Mouse (Mus musculus) layer of hippocampus, adult 2 months (tissue): Measurements from ENCODE around the gene Ift27. TPM values are rescaled to one million over a fixed set of nuclear protein-coding genes. Genes with fewer than 3 reads are reported as not detected.

Experiments
- DNase-seq, 2 experiments: peaks; one replicate each; pipeline ENCODE4 v3.0.0; 2022; ENCODE audit warnings: low spot score in 2 of 2
- H3K27ac ChIP-seq: fragments of 200-600 bp; 2 replicates; pipeline ENCODE4 v1.8.1; 2022
- H3K4me3 ChIP-seq: fragments of 200-600 bp; 2 replicates; pipeline ENCODE4 v1.8.1; 2022; ENCODE audit warnings: mild to moderate bottlenecking
- CTCF ChIP-seq: fragments of 200-600 bp; conservative IDR thresholded peaks from 2 replicates; pipeline ENCODE4 v1.8.1; 2022; ENCODE audit warnings: antibody characterized with exemption, mild to moderate bottlenecking, moderate library complexity
- total RNA-seq, 2 experiments: library from RNA; stranded (reverse); gene quantifications; 2 replicates each; pipeline ENCODE4 v1.2.3; 2021

Ift27 gene
- total RNA-seq, 2 experiments from 2014 or later, result 22.7 to 23.3 TPM

DNA sequence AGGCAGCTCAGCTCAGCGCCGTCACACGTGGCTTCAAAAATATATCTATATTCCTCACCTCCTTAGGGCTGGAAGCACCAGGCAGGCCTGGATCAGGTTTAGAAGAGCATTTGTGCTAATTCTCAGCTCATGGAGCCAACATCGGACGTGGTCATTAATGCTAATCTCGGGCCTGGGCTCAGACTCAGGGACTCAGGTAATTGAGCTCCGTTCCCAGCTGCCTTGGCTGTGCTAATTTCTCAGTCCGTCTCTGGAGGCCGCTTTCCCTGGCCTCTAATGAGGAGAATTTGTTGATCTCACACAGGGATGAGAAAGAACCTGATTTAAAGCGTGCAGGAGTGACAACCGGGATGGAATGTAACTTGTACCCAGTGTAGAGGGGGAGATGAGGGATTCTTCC, 9.4 kb downstream of the Ift27 start:
- TF ChIP-seq CTCF, result no peak
- DNase-seq, result no peak
- no peak overlapping the region for H3K4me3 ChIP-seq
- peak overlapping the region; percentile 20; the same call in 1 of the 2 replicates for H3K27ac ChIP-seq

GRCm38 (mm10) chr15:78161946-78162345, 12.0 kb downstream of the Ift27 start:
- Histone ChIP-seq H3K27ac (no peak overlapping the region), H3K4me3 (no peak overlapping the region)
- DNase-seq, result no peak
- TF ChIP-seq CTCF, result no peak

- no peak for DNase-seq
- TF ChIP-seq CTCF, result no peak
- Histone ChIP-seq H3K4me3 (no peak overlapping the region), H3K27ac (no peak overlapping the region)
These were observed 15.6 kb downstream of the Ift27 start for GRCm38 (mm10) chr15:78158335-78158734.

DNA sequence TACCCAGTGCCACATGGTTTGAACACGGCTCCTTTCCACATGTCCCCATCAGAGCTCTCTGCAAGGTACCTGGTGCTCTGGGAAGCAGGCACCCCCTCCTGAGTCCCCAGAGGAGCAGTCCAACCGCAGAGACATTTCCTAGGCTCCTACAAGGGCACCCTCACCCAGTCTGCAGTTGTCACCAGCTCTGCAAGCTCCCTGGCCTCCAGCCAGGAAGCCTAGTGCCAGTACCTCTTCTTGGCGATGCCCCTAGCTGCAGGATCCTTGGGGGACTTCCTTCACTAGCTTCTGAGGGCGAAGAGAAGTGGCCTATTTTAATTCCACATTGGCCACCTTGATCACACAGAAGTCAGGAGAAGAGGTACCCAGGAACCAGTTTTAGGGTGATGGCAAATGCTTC, 16.1 kb downstream of the Ift27 start:
- H3K27ac ChIP-seq, result no peak overlapping the region
- DNase-seq, result no peak
- no peak overlapping the region for H3K4me3 ChIP-seq
- no peak for TF ChIP-seq CTCF

- no peak for DNase-seq
- TF ChIP-seq CTCF, result no peak
- H3K27ac ChIP-seq, result no peak overlapping the region
- H3K4me3 ChIP-seq, result no peak overlapping the region
These were observed 16.6 kb downstream of the Ift27 start for GRCm38 (mm10) chr15:78157330-78157729.

- TF ChIP-seq CTCF, result no peak
- Histone ChIP-seq H3K4me3 (no peak overlapping the region), H3K27ac (no peak overlapping the region)
- DNase-seq, result no peak
These were observed 18.5 kb downstream of the Ift27 start for GRCm38 (mm10) chr15:78155421-78155820.

DNA sequence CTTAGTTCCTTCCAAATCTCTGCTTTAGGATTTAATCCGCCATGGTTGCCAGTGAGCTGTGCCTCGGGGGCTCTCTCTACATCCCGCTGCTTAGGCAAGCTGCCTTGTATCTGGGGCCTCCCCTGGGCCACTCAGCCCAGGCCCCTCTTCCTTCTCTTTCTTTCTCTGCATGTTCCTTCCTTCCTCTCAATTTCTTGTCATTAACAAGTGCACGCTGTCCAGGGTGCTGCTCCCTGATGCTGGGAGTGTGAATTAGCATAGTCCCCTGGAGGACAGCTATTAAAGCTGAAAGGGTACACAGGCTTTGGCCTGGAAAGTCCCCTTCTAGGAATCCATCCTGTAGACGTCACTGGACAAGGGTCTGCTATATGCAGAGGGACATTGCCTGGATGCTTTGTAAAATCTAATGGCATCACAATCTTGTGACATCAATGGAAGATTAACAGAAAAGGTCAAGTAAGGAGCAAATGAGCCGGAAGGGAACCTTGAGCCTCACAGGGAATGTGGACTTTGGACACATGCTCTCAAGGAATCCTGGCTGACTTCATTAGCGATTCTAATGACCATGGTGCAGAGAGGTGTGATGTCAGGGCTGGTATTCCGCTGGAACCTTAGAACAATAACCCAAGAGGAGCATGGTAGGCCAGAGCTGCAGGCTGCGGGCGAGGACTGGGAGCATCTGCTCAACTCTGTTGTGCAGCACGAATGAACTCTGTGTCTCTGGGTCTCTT, 20.7 kb downstream of the Ift27 start:
- no peak for TF ChIP-seq CTCF
- no peak overlapping the region for H3K4me3 ChIP-seq
- H3K27ac ChIP-seq, result no peak overlapping the region
- DNase-seq, result no peak

GRCm38 (mm10) chr15:78148565-78148964, 25.3 kb downstream of the Ift27 start:
- Histone ChIP-seq H3K4me3 (no peak overlapping the region), H3K27ac (no peak overlapping the region)
- DNase-seq, result no peak
- TF ChIP-seq CTCF, result no peak

DNA sequence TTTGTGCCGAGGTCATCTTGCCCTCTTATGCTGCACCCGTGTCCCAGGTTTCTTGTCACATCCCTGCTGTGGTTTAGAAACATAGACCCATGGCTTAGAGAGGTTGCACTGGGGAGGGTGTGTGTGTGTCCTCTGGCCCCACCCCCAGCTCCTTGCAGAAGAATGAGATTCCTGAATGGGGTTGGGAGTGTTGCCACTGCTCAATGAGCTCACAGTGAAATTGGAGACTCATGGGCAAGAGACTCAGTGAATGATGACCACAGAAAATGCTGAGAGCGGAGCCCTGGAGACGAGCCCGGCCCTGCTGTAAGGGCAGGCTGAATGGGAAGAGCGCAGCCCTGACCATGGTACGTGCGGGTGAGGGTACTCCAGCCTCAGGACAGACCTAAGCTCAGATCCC, 33.7 kb downstream of the Ift27 start:
- no peak for TF ChIP-seq CTCF
- Histone ChIP-seq H3K27ac (no peak overlapping the region), H3K4me3 (no peak overlapping the region)
- DNase-seq, result no peak

DNA sequence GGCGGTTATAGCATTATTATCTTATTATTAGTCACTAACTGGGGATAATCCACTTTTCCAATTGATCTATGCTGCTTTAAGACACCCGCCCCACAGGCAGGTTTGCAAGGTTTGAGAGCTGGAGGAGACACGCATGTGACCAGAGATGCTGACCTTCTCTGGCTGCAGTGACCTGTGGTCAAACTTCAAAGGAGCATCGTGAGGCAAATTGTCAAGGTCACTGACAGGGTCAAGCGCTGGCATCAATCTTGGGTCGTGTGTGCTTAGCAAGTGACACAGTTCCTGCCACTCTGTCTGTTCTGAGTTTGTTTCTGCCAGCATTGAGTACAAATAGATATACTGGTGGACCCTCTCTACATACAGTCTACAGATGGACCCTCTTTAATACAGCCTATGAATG, 39.3 kb downstream of the Ift27 start:
- no peak for TF ChIP-seq CTCF
- DNase-seq, result no peak
- Histone ChIP-seq H3K4me3 (no peak overlapping the region), H3K27ac (no peak overlapping the region)

GRCm38 (mm10) chr15:78133389-78133788, 40.5 kb downstream of the Ift27 start:
- no peak for TF ChIP-seq CTCF
- H3K27ac ChIP-seq, result no peak overlapping the region
- no peak for DNase-seq
- H3K4me3 ChIP-seq, result no peak overlapping the region

DNA sequence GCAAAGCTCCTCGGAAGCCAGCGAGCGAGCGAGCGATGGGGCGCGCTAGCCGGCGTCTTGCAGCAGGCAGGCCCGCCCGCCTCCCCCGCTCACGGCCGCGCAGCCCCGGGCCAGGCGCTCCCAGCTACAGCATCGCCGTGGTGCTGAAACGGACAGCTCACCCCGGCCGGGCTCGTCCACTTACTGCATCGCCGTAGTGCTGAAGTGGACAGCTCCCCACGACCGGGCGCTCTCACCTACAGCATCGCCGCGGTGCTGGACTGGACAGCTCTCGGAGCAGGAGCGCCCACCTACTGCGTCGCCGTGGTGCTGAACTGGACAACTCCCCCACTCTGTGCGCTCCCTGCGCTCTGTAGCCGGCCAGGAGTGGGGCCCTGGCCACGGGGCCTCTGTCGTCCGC, 54.2 kb downstream of the Ift27 start, which contains the start of gene Cacng2:
Gene Cacng2, minus strand, starts transcription at position 325 of the 400 bp plus-strand sequence.
- TF ChIP-seq CTCF, result no peak
- peak within 1 kb of the TSS; percentile 70 for H3K4me3 ChIP-seq
- DNase-seq, result peak; percentile 80 to 83
- H3K27ac ChIP-seq, result peak within 1 kb of the TSS; percentile 88

- no peak for DNase-seq
- TF ChIP-seq CTCF, result no peak
- Histone ChIP-seq H3K4me3 (peak overlapping the region; percentile 70), H3K27ac (peak overlapping the region; percentile 88)
These were observed 54.7 kb downstream of the Ift27 start for GRCm38 (mm10) chr15:78119248-78119647.

DNA sequence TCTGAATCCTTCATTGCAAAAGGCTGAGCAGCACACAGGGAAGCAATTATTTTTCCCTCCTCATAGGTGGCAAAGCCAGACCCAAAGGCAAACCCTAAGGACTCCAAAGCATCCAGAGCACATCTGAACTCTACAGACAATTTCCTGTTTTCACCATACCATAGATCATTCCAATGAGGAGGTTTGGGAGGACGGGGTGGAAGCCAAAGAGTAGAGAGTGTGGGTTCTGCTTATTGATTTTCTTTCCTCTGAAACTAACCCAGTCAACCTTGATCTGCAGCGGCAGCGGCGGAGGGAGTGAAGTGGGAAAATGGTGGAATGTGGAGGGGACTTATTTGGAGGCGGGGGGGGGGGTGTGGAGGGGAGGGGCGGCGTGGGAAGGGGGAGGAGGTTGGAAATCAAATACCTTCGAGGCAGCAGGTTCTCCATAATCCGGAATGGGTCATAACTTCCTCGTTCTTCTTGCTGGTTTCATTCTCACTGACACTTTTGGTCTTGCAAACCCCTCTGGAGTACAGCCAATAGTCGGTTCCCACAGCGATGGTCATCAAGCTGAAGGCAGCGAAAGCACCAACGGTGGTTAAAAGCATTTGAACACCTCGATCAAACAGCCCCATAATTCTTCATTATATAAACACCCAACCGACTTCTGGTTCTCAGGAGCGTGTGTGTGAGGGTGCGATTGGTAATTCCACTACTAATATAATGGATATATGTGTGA, 55.5 kb downstream of the Ift27 start:
- TF ChIP-seq CTCF, result no peak
- Histone ChIP-seq H3K4me3 (peak overlapping the region; percentile 70), H3K27ac (peak overlapping the region; percentile 88)
- DNase-seq, result no peak
